Comparison of ENCODE assay signal across 7 mouse cellular contexts in genomic region chr5:92083417-92084038, GRCm38 (mm10). TPM values are rescaled to one million over a fixed set of nuclear protein-coding genes. Genes with fewer than 3 reads are reported as not detected.
DNase-seq lines count a peak whose midpoint lies in the region; ATAC-seq lines count a peak whose summit lies in the region.

G3bp2 (minus strand) TSS chr5:92083719.

- no peaks in the 10 kb centered on the region for H3K27me3 ChIP-seq in embryonic facial prominence, embryonic 11.5 days (ENCODE audit: control insufficient read depth, insufficient read depth, low read length)
- H3K27me3 ChIP-seq in limb, embryonic 10.5 days (ENCODE audit: low read depth, poor library complexity, severe bottlenecking) = no peaks in the 10 kb centered on the region
- H3K27me3 ChIP-seq in midbrain, embryonic 13.5 days = no peaks in the 10 kb centered on the region

- H3K4me2 ChIP-seq in embryonic facial prominence, embryonic 11.5 days (ENCODE audit: low read depth, low read length) = peak within 1 kb of the TSS; percentile 58
- peak within 1 kb of the TSS; percentile 77 for H3K4me2 ChIP-seq in midbrain, embryonic 13.5 days (replicated peaks)

- peak; percentile 98 for ATAC-seq in embryonic facial prominence, embryonic 11.5 days (replicated peaks; ENCODE audit: insufficient number of reproducible peaks, low FRiP score, low TSS enrichment, low read depth)
- peak; percentile 92 for ATAC-seq in granulocyte monocyte progenitor cell, adult 5-6 weeks (replicated peaks; ENCODE audit: poor library complexity, severe bottlenecking)
- peak; percentile 97 for ATAC-seq in midbrain, embryonic 13.5 days

- WGBS in embryonic facial prominence, embryonic 11.5 days = under 1% methylated on average over 63 of the region's 65 CpGs
- WGBS in limb, embryonic 10.5 days = under 1% methylated on average over 65 of the region's 65 CpGs
- WGBS in midbrain, embryonic 13.5 days = under 1% methylated on average over 65 of the region's 65 CpGs

- no peaks in the 10 kb centered on the region for H3K36me3 ChIP-seq in embryonic facial prominence, embryonic 11.5 days (replicated peaks; ENCODE audit: control insufficient read depth, insufficient read depth, low read depth, low read length)
- no peaks in the 10 kb centered on the region for H3K36me3 ChIP-seq in limb, embryonic 10.5 days
- no peaks in the 10 kb centered on the region for H3K36me3 ChIP-seq in midbrain, embryonic 13.5 days

- peak; percentile 99 for DNase-seq in adrenal gland, postnatal 14 days
- peak; percentile 98 for DNase-seq in embryonic facial prominence, embryonic 11.5 days (ENCODE audit: low spot score)
- peak; percentile 96 for DNase-seq in kidney, adult 11 months
- DNase-seq in limb, embryonic 10.5 days (ENCODE audit: low spot score) = peak; percentile 96
- peak; percentile 87 for DNase-seq in spleen, adult 12 weeks (ENCODE audit: low spot score)

- H3K4me3 ChIP-seq in embryonic facial prominence, embryonic 11.5 days (ENCODE audit: low read depth, low read length) = peak within 1 kb of the TSS; percentile 97
- peak within 1 kb of the TSS; percentile 99 for H3K4me3 ChIP-seq in limb, embryonic 10.5 days
- H3K4me3 ChIP-seq in midbrain, embryonic 13.5 days (replicated peaks) = peak within 1 kb of the TSS; percentile 95

- H3K4me1 ChIP-seq in embryonic facial prominence, embryonic 11.5 days (ENCODE audit: control insufficient read depth, insufficient read depth, low read length) = peaks cover 2% of the 10 kb centered on the region; the same call in 1 of the 2 replicates
- peaks cover 24% of the 10 kb centered on the region for H3K4me1 ChIP-seq in limb, embryonic 10.5 days
- H3K4me1 ChIP-seq in midbrain, embryonic 13.5 days (replicated peaks) = peaks cover 39% of the 10 kb centered on the region

- H3K27ac ChIP-seq in embryonic facial prominence, embryonic 11.5 days (replicated peaks; ENCODE audit: low read depth, low read length) = peak within 1 kb of the TSS; percentile 97
- H3K27ac ChIP-seq in limb, embryonic 10.5 days = peak within 1 kb of the TSS; percentile 99
- H3K27ac ChIP-seq in midbrain, embryonic 13.5 days = peak within 1 kb of the TSS; percentile 99

- H3K9me3 ChIP-seq in embryonic facial prominence, embryonic 11.5 days (replicated peaks; ENCODE audit: control insufficient read depth, low read length) = no peaks in the 10 kb centered on the region
- no peaks in the 10 kb centered on the region for H3K9me3 ChIP-seq in limb, embryonic 10.5 days (replicated peaks)
- no peaks in the 10 kb centered on the region for H3K9me3 ChIP-seq in midbrain, embryonic 13.5 days

- peak within 1 kb of the TSS; percentile 97 for H3K9ac ChIP-seq in embryonic facial prominence, embryonic 11.5 days (replicated peaks; ENCODE audit: low read length)
- peak within 1 kb of the TSS; percentile 98 for H3K9ac ChIP-seq in midbrain, embryonic 13.5 days (replicated peaks)

RNA-seq across cellular contexts. Expression of gene G3bp2, which starts in this region (rescaled TPM):
- total RNA-seq in adrenal gland, postnatal 14 days (2021) = 105 and 123 TPM in 2 replicates
- 275 and 289 TPM in 2 replicates for polyA plus RNA-seq in embryonic facial prominence, embryonic 11.5 days (2014; fragmentation: Nextera tagmentation; extraction: Ambion mirVana)
- total RNA-seq in granulocyte monocyte progenitor cell, adult 5-6 weeks (2014; fragmentation: Nextera tagmentation) = 89.7 and 90.9 TPM in 2 replicates
- 126 and 130 TPM in 2 replicates for total RNA-seq in granulocyte monocyte progenitor cell, adult 5-6 weeks (2017)
- 265 and 267 TPM in 2 replicates for polyA plus RNA-seq in limb, embryonic 10.5 days (2016; fragmentation: Nextera tagmentation; extraction: Ambion mirVana)
- polyA plus RNA-seq in midbrain, embryonic 13.5 days (2015; fragmentation: Nextera tagmentation; extraction: Ambion mirVana) = 371 and 409 TPM in 2 replicates

Comparison
In these comparisons a context has a peak if more than half of its experiments do, and no peak if none do; other contexts are left out.
1. Peak in every context shown above with its lines: DNase-seq, ATAC-seq, H3K4me3 ChIP-seq and H3K27ac ChIP-seq.